Mouse (Mus musculus) CH12.LX (cell line): Measurements from ENCODE around the gene Arhgef2.

Source experiments
- CTCF ChIP-seq, 2 experiments: IDR thresholded peaks in 1 of 2; conservative IDR thresholded peaks in 1 of 2; 2 replicates each; pipeline ENCODE4 v1.5.1; 2011 to 2012; ENCODE audit warnings: low read depth in 2 of 2, low read length in 2 of 2, improper control_type of control experiment in 1 of 2, inconsistent platforms in 1 of 2, mild to moderate bottlenecking in 1 of 2, moderate library complexity in 1 of 2
- MAFK ChIP-seq: IDR thresholded peaks from 2 replicates; pipeline ENCODE4 v1.6.1; 2011; ENCODE audit warnings: low read length, improper control_type of control experiment; ENCODE audit not compliant: insufficient replicate concordance
- MAZ ChIP-seq: IDR thresholded peaks from 2 replicates; pipeline ENCODE4 v1.6.1; 2012; ENCODE audit warnings: low read depth, mild to moderate bottlenecking, inconsistent platforms, low read length, improper control_type of control experiment, moderate library complexity
- USF1 ChIP-seq: IDR thresholded peaks from 2 replicates; pipeline ENCODE4 v1.6.1; 2014; ENCODE audit warnings: low read depth, mild to moderate bottlenecking, inconsistent platforms, low read length, improper control_type of control experiment
- ZNF384 ChIP-seq: IDR thresholded peaks from 2 replicates; pipeline ENCODE4 v1.6.1; 2012; ENCODE audit warnings: low read depth, low read length, improper control_type of control experiment, inconsistent platforms

- TF ChIP-seq MAZ, result no peak
- no peak for TF ChIP-seq ZNF384
- no peak for TF ChIP-seq USF1
- TF ChIP-seq MAFK, result no peak
- no peak for TF ChIP-seq CTCF (conservative IDR thresholded peaks at IDR 0.05 in 1 of 2, IDR thresholded peaks at IDR 0.05 in 1 of 2; ENCODE audit: low read depth in 2 of 2, low read length in 2 of 2)
Observed at GRCm38 (mm10) chr3:88627114-88627513, 21.3 kb downstream of the Arhgef2 start.
